Mouse (Mus musculus) ES-E14 (cell line): ENCODE measurements around the gene Myo6.

Source experiments
- CHD2 ChIP-seq: IDR thresholded peaks from 2 replicates; pipeline ENCODE4 v1.6.1; 2014; ENCODE audit warnings: mild to moderate bottlenecking, low read depth, low read length, inconsistent platforms
- MAFK ChIP-seq: IDR thresholded peaks from 2 replicates; pipeline ENCODE4 v1.6.1; 2014; ENCODE audit warnings: mild to moderate bottlenecking, low read depth, low read length, inconsistent platforms; ENCODE audit not compliant: insufficient read depth
- ZC3H11A ChIP-seq: IDR thresholded peaks from 2 replicates; pipeline ENCODE4 v1.6.1; 2012; ENCODE audit warnings: low read depth, mild to moderate bottlenecking, inconsistent platforms, low read length, borderline replicate concordance
- ZNF384 ChIP-seq: IDR thresholded peaks from 2 replicates; pipeline ENCODE4 v1.6.1; 2012; ENCODE audit warnings: low read depth, low read length, inconsistent platforms

- TF ChIP-seq CHD2 = no peak
- TF ChIP-seq ZC3H11A = no peak
- no peak for TF ChIP-seq MAFK
- no peak for TF ChIP-seq ZNF384
Measured at GRCm38 (mm10) chr9:80149594-80149993, 15.2 kb upstream of the Myo6 start.
